Mouse (Mus musculus) spleen, adult 2 months (tissue): ENCODE data around the gene Ninl. TPM values are rescaled to one million over a fixed set of nuclear protein-coding genes. Genes with fewer than 3 reads are reported as not detected.

Source experiments
- DNase-seq, 2 experiments: peaks; one replicate each; pipeline versions ENCODE4 v3.0.0 to v3.0.0-alpha.2; 2012 to 2021; ENCODE audit warnings: low spot score in 2 of 2, low read depth in 1 of 2
- H3K27ac ChIP-seq: fragments of 200-500 bp; 2 replicates; pipeline ENCODE4 v1.5.1; 2012; ENCODE audit warnings: low read length, inconsistent platforms; ENCODE audit not compliant: insufficient read depth
- H3K27me3 ChIP-seq: fragments of 200-500 bp; 2 replicates; pipeline ENCODE4 v1.6.1; 2012; ENCODE audit warnings: mild to moderate bottlenecking, moderate library complexity, low read length, inconsistent platforms; ENCODE audit not compliant: control insufficient read depth, insufficient read depth
- H3K36me3 ChIP-seq: fragments of 200-500 bp; 2 replicates; pipeline ENCODE4 v1.6.1; 2012; ENCODE audit warnings: mild to moderate bottlenecking, low read length, inconsistent platforms; ENCODE audit not compliant: control insufficient read depth, insufficient read depth
- H3K4me1 ChIP-seq: fragments of 200-500 bp; 2 replicates; pipeline ENCODE4 v1.6.1; 2011; ENCODE audit warnings: inconsistent platforms; ENCODE audit not compliant: control insufficient read depth, insufficient read depth, insufficient read length
- H3K4me3 ChIP-seq: fragments of 200-500 bp; 2 replicates; pipeline ENCODE4 v1.5.1; 2011; ENCODE audit warnings: mild to moderate bottlenecking, inconsistent platforms; ENCODE audit not compliant: insufficient read depth, insufficient read length; ENCODE audit errors: extremely low read depth
- CTCF ChIP-seq: fragments of 200-500 bp; IDR thresholded peaks from 2 replicates; pipeline ENCODE4 v1.5.1; 2011; ENCODE audit warnings: mild to moderate bottlenecking, inconsistent platforms; ENCODE audit not compliant: insufficient read depth, insufficient read length, insufficient replicate concordance; ENCODE audit errors: extremely low read depth
- POLR2A ChIP-seq: fragments of 200-500 bp; IDR thresholded peaks from 2 replicates; pipeline ENCODE4 v1.6.1; 2011; ENCODE audit warnings: low read depth, low read length, inconsistent platforms
- WGBS: fragments of 180-500 bp; shearing (Covaris S2); methylation state at CpG from one replicate; pipeline ENCODE4 v1.1.7; 2018; 5-methylcytosine and 5-hydroxymethylcytosine counted together
- polyA plus RNA-seq: library from polyadenylated mRNA; depleted of rRNA; stranded (reverse); fragments of >200 nt; gene quantifications from 2 replicates; pipeline ENCODE4 v1.2.3, GENCODE M21; 2012

Ninl gene
- polyA plus RNA-seq, 1 experiment: 2.1 TPM

GRCm38 (mm10) chr2:151008517-151008932, 30.7 kb downstream of the Ninl start:
- 2% methylated on average over 21 of the region's 21 CpGs for WGBS
- Histone ChIP-seq H3K27ac (no peak overlapping the region), H3K27me3 (peaks cover 10% of the 10 kb centered on the region), H3K4me3 (peak overlapping the region; percentile 66), H3K36me3 (no peaks in the 10 kb centered on the region), H3K4me1 (peaks cover 7% of the 10 kb centered on the region; the same call in 1 of the 2 replicates)
- TF ChIP-seq POLR2A (no peak), CTCF (no peak)
- DNase-seq: no peak

- peaks cover 7% of the 10 kb centered on the region; the same call in 1 of the 2 replicates for H3K4me1 ChIP-seq
- peak overlapping the region; percentile 66 for H3K4me3 ChIP-seq
- no peak overlapping the region for H3K27ac ChIP-seq
- H3K27me3 ChIP-seq: peaks cover 10% of the 10 kb centered on the region
- WGBS: 54% methylated on average over 6 of the region's 6 CpGs
- DNase-seq: no peak
- TF ChIP-seq POLR2A: no peak
- no peak for TF ChIP-seq CTCF
- no peaks in the 10 kb centered on the region for H3K36me3 ChIP-seq
Measured at GRCm38 (mm10) chr2:151008006-151008405, 31.2 kb downstream of the Ninl start.

GRCm38 (mm10) chr2:151006281-151006945, 32.8 kb downstream of the Ninl start:
- Histone ChIP-seq H3K27me3 (peaks cover 10% of the 10 kb centered on the region), H3K4me1 (peaks cover 7% of the 10 kb centered on the region; the same call in 1 of the 2 replicates), H3K27ac (no peak overlapping the region), H3K4me3 (no peak overlapping the region), H3K36me3 (no peaks in the 10 kb centered on the region)
- no peak for DNase-seq
- TF ChIP-seq POLR2A (no peak), CTCF (no peak)
- 86% methylated on average over 5 of the region's 5 CpGs for WGBS

GRCm38 (mm10) chr2:151004390-151004789, 34.8 kb downstream of the Ninl start:
- 95% methylated on average over 10 of the region's 10 CpGs for WGBS
- DNase-seq: no peak
- Histone ChIP-seq H3K4me3 (no peak overlapping the region), H3K36me3 (no peaks in the 10 kb centered on the region), H3K27me3 (peaks cover 10% of the 10 kb centered on the region), H3K4me1 (peaks cover 7% of the 10 kb centered on the region; the same call in 1 of the 2 replicates), H3K27ac (no peak overlapping the region)
- TF ChIP-seq CTCF (no peak), POLR2A (no peak)

- H3K27me3 ChIP-seq: peaks cover 5% of the 10 kb centered on the region
- H3K4me1 ChIP-seq: peaks cover 4% of the 10 kb centered on the region; the same call in 1 of the 2 replicates
- no peak overlapping the region for H3K4me3 ChIP-seq
- no peak for DNase-seq
- WGBS: 94% methylated on average over 6 of the region's 6 CpGs
- H3K27ac ChIP-seq: no peak overlapping the region
- no peak for TF ChIP-seq CTCF
- no peak for TF ChIP-seq POLR2A
- no peaks in the 10 kb centered on the region for H3K36me3 ChIP-seq
Measured at GRCm38 (mm10) chr2:151003796-151004195, 35.4 kb downstream of the Ninl start.

- 63% methylated on average over 5 of the region's 5 CpGs for WGBS
- Histone ChIP-seq H3K4me1 (no peaks in the 10 kb centered on the region), H3K36me3 (no peaks in the 10 kb centered on the region), H3K27me3 (no peaks in the 10 kb centered on the region), H3K27ac (no peak overlapping the region), H3K4me3 (no peak overlapping the region)
- TF ChIP-seq POLR2A (no peak), CTCF (no peak)
- DNase-seq: no peak
Measured at GRCm38 (mm10) chr2:151001619-151002175, 37.5 kb downstream of the Ninl start.
